19 mouse cellular contexts compared by ENCODE assay signal in the genomic region with DNA sequence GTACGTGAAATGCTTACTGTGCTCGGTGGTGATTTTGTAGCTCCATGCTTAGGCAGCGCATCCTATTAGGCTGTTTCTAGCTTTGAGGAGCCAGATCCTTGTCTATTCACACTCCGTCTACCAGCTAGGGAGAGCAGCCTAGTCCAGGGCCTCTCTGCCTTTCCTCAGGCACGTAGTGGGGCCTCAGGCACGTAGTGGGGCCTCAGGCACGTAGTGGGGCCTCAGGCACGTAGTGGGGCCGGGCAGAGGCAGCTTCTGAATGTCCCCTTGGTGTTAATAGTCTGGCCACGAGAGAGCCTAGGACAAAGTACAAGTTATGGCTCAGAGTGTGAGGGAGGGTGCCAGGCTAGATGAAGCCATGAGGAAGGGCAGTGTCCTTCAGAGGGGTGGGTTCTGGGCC. TPM values are rescaled to one million over a fixed set of nuclear protein-coding genes. Genes with fewer than 3 reads are reported as not detected.
"Had no signal": no experiment of that assay in that cellular context is flagged by ENCODE, and none has a peak within 500 bp of the region (broad histone marks: within the 10 kb centered on the region; RNA-seq: fewer than 3 reads in every experiment).

No protein-coding gene starts in this region.

- H3K4me1 ChIP-seq: liver, embryonic 15.5 days; lung, embryonic 15.5 days; midbrain, embryonic 13.5 days; midbrain, embryonic 15.5 days; neural tube, embryonic 12.5 days had no signal

- ATAC-seq: liver, postnatal 0 days; lung, postnatal 0 days; midbrain, embryonic 13.5 days; midbrain, embryonic 15.5 days had no signal

- DNase-seq: liver, postnatal 0 days; lung, adult 2 months; lung, postnatal 14 days; lung, postnatal 36 days; right cerebral cortex, postnatal 14 days; spleen, adult 18-20 months; thymus, adult 18-20 months; thymus, postnatal 14 days; thymus, postnatal 36 days had no signal

- H3K27me3 ChIP-seq: liver, embryonic 15.5 days; lung, embryonic 15.5 days; midbrain, embryonic 13.5 days; midbrain, embryonic 15.5 days; neural tube, embryonic 12.5 days had no signal

- H3K4me2 ChIP-seq: liver, embryonic 15.5 days; lung, embryonic 15.5 days; midbrain, embryonic 11.5 days; midbrain, embryonic 13.5 days; midbrain, embryonic 15.5 days; neural tube, embryonic 12.5 days had no signal

- H3K4me3 ChIP-seq: liver, embryonic 15.5 days; lung, embryonic 15.5 days; midbrain, embryonic 13.5 days; midbrain, embryonic 15.5 days; neural tube, embryonic 12.5 days had no signal

- H3K27ac ChIP-seq: liver, embryonic 15.5 days; lung, embryonic 15.5 days; macrophage; midbrain, embryonic 13.5 days; midbrain, embryonic 15.5 days; neural tube, embryonic 12.5 days had no signal

- H3K9ac ChIP-seq: liver, embryonic 15.5 days; liver, postnatal 0 days; lung, embryonic 15.5 days; midbrain, embryonic 13.5 days; midbrain, embryonic 15.5 days; neural tube, embryonic 12.5 days had no signal

- H3K9me3 ChIP-seq: liver, embryonic 15.5 days; lung, embryonic 15.5 days; midbrain, embryonic 13.5 days; midbrain, embryonic 15.5 days; neural tube, embryonic 12.5 days had no signal

RNA-seq across cellular contexts. Expression of gene Rasl10a, which starts 25.2 kb away (rescaled TPM):
- total RNA-seq: megakaryocyte, adult 5-6 weeks; monocyte, adult 5-6 weeks had no signal
- polyA plus RNA-seq: macrophage had no signal
